Mouse (Mus musculus): ENCODE measurements around the gene Zranb3. TPM values are rescaled to one million over a fixed set of nuclear protein-coding genes. Genes with fewer than 3 reads are reported as not detected.

Gene Zranb3
- polyA plus RNA-seq, 1 experiment = not detected

DNA sequence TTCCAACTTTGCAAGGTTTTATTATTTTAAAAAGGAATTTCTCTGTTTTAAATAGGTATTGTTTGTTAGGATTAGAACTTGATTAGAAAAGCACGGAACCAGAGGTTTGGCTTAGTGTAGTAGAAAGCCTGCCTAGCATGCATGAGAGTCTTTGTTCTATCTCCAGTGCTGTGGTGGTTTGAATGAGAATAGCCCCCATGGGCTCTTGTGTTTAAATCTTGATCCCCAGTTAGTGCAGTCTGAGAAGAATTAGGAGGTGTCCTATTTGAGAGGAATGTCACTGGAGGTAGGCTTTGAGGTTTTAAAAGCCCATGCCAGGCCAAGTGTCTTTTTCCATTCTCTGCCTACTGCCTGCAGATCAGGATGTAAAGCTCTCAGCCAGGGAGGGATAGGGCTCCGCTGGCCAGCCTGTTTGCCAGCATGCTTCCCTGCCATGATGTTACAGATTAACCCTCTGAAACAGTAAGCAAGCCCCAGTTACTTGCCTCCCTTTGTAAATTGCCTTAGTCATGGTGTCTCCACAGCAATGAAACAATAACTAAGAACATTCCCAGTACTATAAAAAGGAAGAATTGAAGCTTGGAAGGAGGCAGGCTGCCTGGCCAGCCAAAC, 198.0 kb downstream of the Zranb3 start:
- Histone ChIP-seq H3K4me1 (ENCODE audit: control insufficient read depth, insufficient read depth, low read length) (peaks cover 2% of the 10 kb centered on the region; the same call in 1 of the 2 replicates), H3K27ac (ENCODE audit: insufficient read depth, low read depth, low read length) (no peak overlapping the region), H3K4me3 (ENCODE audit: insufficient read depth, low read depth, low read length) (no peak overlapping the region)
- 36% methylated on average over 2 of the region's 2 CpGs for WGBS
- TF ChIP-seq POLR2A (IDR thresholded peaks at IDR 0.05; ENCODE audit: insufficient read depth, low read depth, low read length) (no peak), CTCF (IDR thresholded peaks at IDR 0.05; ENCODE audit: insufficient read depth, low read depth, low read length) (no peak)

Other genes with a start within 250 kb of the Zranb3 start
- gene Map3k19, start 248.0 kb downstream of the Zranb3 start, polyA plus RNA-seq (2012; ENCODE audit: insufficient read depth, insufficient read length, low replicate concordance, missing spikeins) = not detected in 2 replicates
- gene Rab3gap1, start 234.3 kb downstream of the Zranb3 start, polyA plus RNA-seq (2012; ENCODE audit: insufficient read depth, insufficient read length, low replicate concordance, missing spikeins) = 150 TPM in 1 of 2 replicates, not detected in the other
- 228 and 834 TPM in 2 replicates for gene R3hdm1, start 254 bp upstream of the Zranb3 start, polyA plus RNA-seq (2012; ENCODE audit: insufficient read depth, insufficient read length, low replicate concordance, missing spikeins)
- gene Ubxn4, start 140.9 kb upstream of the Zranb3 start, polyA plus RNA-seq (2012; ENCODE audit: insufficient read depth, insufficient read length, low replicate concordance, missing spikeins) = 150 TPM in 1 of 2 replicates, not detected in the other
- not detected in 2 replicates for gene Lct, start 225.3 kb upstream of the Zranb3 start, polyA plus RNA-seq (2012; ENCODE audit: insufficient read depth, insufficient read length, low replicate concordance, missing spikeins)

Measured in olfactory bulb, adult 2 months (tissue).